Mouse (Mus musculus) olfactory bulb, adult 2 months (tissue): ENCODE data around the gene Hk2.

Experiments
- CTCF ChIP-seq: fragments of 200-500 bp; IDR thresholded peaks from 2 replicates; pipeline ENCODE4 v1.5.1; 2012; ENCODE audit warnings: low read depth, mild to moderate bottlenecking, low read length, moderate library complexity; ENCODE audit not compliant: insufficient read depth
- POLR2A ChIP-seq: fragments of 200-500 bp; IDR thresholded peaks from 2 replicates; pipeline ENCODE4 v1.6.1; 2012; ENCODE audit warnings: mild to moderate bottlenecking, low read depth, low read length, moderate library complexity; ENCODE audit not compliant: insufficient read depth

- TF ChIP-seq CTCF (no peak), POLR2A (no peak)
Observed at GRCm38 (mm10) chr6:82783906-82784305, 9.7 kb upstream of the Hk2 start.
